Mouse (Mus musculus) fat pad, adult 2 months (tissue): ENCODE measurements around the gene Tmem131l.
"Not testable (repeated sequence)": the region's sequence is repeated elsewhere in the genome, so short reads cannot be mapped to it uniquely, and the experiment has no call there.

Experiments
- DNase-seq: peaks from one replicate; pipeline ENCODE4 v3.0.0-alpha.2; 2011; ENCODE audit warnings: low read depth, low spot score; ENCODE audit errors: extremely low read depth

Tmem131l gene

DNA sequence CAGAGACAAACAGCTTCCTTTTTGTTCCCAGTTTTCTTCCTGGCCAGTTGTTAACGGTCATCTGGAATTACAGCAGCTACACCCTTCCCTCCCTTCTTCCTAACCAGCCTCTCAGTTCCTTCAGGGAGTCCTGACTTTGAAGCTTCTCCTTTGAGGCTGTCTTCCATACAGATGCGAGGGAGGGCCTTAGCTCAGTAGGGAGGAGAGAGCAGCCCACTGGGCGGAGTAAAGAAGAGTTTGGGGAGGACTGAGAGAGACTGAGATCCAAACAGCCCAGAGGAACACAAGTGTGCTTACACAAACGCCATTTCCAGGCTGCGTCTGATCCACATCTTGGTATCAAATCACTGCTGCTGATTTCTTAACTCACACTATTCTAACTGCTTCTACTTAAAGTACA lies 101.1 kb downstream of the Tmem131l start:
- DNase-seq = no peak

DNA sequence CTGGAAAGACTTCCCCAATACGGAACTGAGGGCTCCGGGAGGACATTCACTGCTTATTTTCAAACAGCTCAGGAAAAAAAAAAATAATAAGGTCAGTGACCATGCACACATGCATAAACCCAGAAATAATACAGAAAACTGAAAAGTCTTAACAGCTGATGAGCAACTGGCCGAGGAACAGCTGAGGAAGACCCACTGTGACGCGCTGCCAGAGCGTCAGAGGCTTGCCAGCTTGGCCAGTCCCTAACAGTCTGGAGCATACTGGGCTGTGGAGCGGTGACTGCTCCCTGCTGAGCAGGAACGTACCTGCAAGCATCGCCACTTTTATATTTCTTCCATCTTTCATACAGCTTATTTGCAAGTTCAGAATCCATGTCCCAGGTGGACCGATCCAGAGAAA lies 105.5 kb downstream of the Tmem131l start:
- no peak for DNase-seq

DNA sequence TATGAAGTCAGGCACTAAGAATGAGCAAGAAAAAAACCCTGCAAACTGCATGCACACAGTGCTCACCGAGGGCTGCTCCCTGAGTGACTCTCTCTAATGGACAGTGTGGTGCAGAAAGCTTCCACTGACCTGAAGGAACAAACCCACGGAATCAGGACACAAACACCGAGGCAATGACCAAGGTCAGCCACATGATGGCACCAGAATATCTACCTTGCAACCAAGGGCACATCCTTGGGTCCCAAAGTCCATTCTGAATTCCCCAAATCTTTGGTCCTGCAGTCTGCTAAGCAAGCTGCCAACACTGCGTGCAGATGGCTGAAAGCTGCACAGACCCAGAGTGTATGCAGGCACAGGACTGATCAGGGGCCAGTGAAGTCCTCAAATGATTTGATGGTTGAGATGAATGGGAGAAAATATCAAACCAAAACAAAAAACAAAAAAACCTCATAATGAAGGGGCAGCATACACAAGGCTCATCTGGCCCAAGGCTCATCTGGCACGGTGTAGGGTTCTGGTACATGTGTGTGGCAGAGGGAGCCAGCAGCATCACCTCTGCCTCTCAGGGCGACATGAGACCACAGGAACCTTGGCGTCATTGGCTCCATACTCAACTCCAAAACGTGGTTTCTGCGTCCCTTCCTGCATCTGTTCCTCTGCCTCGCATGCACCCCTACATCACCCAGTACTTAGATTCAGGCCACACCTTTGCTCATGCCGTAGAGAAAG lies 124.0 kb downstream of the Tmem131l start:
- no peak for DNase-seq

DNA sequence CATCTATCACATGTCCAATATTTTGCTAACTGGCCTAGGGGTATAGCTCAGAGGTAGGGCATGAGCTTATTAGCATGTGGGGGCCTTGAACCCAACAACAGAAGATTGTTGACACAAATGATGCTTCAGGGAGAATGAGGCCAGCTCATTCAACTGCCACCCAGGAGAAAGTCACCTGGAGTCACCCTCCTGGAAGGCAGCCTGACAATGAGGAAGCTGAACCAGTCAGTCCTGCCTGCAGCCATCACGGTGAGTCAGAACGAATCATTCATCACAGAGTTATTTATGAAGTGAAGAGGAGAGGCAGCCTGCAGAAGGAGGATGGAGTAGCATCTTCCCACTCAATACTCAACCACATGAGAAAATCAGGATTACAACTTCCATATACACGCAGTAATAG lies 124.9 kb downstream of the Tmem131l start:
- peak; percentile 23 for DNase-seq

DNA sequence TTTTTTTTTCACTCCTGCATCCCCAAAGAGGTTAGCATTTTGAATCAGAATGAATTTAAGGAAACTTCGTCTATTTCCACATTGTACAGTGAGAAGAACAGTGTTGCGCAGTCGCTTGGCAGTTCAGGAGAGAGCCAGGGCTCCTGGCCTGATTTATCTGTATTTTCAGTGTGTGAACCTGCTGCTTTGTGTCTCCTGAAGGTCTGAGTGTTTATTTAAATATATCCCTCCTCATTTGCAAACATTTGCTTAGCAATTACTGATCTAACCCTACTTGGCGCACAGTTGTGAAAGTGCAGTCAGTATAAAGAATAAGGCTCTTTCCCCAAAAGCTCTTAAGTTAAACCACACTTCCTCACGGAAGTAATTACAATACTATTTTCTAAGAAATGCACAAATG lies 129.3 kb downstream of the Tmem131l start:
- no peak for DNase-seq

DNA sequence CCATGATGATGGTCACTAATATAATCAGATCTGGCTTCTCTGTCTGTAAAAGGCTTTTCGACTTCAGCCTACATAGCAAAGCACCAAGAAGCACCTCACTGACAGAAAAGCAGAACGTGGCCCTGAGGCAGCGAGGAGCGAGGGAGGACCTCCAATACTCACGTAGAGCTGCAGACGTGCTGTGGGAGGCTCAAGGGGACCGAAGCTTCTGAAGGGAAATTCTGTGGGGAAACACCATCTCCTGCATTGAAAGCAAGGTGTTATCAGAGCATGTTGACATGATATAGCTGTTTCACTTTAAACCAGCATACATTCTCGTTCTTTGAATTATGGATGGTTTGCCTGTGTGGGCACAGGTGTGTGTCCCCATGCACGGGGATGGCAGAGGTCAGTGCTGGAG lies 133.8 kb downstream of the Tmem131l start:
- no peak for DNase-seq

DNA sequence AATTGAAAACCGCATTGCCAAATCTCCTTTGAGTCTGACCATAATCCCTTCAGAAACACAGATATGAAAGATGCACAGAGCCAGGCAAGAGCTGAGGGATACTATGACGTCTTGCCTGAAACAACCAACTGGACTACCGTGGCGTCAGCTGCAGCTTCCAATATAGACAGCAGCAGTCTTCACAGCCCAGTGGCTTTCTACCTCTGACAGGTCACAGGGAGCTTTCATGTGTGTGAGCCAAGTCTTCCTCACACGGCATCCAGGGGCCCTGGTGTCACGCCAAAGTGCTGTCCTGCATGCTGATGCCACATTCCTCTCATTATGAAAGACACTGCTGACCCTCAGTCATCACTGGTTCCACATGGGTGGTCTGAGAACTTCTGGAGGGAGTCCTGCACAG lies 134.8 kb downstream of the Tmem131l start:
- no peak for DNase-seq

DNA sequence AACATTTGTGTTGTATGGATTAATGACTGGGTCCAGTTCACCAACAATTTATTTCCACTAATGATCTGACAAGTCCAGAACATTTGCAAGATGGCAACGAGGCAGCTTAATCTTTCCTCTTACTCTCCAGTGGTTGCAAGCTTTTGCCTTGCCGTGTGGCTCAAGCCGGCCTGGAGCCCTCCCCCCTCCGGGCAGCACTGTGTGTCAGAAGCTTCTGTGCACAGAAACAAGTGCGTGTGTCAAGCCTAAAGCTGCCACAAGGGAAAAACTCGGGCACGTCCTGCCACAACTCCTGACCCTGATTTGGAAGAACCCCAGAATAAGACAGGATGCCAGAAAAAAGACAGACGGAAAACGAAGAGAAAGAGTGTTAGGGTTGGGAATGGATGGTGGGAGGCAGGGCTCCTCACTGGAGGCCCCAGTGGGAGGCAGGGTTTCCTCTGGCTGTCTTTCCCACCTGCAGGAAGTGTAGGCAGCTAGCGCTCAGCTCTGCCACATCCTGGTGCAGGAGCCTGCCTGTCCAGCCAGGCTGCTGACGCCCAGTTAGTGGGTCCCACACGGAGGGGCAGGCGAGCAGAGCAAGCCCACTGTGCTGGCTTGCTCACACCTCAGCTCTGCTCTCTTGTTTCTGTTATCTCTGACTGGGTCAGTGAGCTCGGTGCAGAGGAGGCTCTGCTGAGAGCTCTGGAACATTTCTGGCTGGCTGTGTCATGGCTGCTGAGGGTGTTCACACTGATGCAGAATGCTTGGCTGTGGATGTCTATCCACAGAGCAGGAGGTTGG lies 135.6 kb downstream of the Tmem131l start:
- DNase-seq = no peak

DNA sequence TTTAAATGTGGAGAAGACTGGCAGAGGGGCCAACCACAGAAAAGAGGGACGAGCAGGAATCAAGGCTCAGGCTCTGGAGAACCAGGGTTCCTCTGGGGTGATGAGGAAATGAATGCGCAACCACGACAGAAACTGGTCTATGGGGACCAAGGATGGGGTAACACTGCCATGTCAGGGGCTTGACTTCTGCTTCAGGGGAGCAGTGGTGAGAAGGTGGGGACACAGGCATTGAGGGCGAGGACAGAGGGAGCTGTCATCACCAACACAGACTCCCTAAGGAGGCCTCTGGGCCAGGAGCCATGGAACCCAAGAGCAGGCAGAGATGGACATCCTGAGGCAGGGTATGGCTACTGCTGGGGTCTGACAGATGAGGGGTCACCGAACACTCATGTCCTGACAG lies 137.0 kb downstream of the Tmem131l start:
- no peak for DNase-seq

DNA sequence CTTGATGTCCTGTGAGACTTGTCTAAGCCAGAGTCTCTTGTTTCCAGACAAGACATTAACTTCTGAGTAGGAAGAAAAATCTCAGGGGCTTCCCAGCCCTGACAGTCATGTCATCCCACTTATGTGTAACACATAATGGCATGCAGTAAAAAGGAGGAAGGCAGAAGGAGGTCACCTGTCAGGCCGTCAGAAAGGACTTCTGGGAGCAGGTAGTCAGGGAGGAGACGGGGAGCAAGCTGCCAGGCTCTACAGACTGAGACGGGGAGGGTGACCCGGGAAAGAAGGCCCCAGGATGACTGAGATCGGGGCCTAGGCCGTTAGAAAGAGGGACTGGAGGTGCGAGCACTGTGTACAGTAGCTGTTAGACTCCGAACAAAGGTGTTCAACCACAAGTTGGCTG lies 137.5 kb downstream of the Tmem131l start:
- DNase-seq = no peak

DNA sequence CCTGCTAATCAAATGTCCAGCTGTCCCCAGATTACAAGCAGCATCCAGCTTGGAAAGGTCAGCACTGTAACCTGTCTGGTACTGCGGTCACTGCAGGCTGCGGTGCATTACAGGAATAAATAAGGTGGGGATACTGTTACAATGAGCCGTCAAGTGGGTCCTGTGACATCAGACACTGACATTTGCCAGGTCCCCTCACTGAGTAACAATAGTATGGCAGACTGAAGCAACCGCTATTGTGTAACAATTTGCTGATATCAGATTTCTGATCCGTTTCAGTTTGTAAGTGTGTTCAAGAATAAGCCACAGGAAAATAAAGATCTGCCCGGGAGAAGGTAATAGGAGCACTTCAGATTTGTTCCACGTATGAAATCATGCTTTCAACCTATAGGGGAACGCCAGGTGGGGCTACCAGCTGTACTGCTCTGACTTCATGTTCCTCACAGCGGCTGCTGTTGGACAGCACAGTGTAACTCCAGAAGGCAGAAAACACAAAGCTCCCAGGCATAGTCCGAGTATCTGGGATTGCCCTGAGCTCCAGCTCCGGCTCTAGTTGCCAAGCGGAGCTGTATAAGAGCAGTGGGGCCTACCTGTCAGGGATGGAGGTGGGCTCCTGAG lies 139.1 kb downstream of the Tmem131l start:
- DNase-seq = no peak

DNA sequence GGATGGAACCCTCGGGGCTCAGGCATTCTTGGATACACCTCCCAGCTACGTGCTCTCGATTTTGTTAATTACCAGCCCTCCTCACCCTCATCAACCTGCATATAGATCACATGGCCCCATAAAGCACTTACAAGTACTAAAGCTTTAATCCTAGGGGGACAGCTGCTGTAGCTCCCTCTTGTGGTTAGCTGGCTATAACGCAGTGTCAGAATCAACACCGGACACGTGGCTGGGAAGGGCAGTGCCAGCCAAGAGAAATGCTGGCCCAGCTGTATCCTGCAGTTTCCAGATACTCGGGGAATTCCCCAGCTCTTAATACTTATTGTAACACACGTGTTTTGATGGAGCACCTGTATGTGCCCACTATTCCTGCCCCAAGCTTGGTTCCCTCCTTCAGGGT lies 140.4 kb downstream of the Tmem131l start:
- peak; percentile 28 for DNase-seq

DNA sequence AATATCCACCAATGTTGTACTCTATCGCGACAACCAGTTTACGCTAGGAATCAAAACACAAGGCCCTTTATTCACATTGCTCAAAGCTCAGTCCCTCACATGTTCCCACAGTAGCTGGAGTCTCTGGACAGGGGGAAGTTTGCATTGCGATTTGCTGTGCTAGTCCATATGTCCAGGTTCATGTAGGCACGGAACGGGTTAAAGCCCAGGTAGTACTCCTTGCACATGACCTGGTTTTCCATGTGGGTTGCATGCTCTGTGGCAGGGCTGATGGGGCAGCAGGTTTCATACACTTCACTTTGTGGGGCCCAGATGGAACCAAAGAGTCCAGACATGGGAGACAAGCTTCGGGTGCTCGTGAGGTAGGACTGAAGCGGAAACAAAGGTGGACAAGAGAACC lies 141.7 kb downstream of the Tmem131l start:
- no peak for DNase-seq

DNA sequence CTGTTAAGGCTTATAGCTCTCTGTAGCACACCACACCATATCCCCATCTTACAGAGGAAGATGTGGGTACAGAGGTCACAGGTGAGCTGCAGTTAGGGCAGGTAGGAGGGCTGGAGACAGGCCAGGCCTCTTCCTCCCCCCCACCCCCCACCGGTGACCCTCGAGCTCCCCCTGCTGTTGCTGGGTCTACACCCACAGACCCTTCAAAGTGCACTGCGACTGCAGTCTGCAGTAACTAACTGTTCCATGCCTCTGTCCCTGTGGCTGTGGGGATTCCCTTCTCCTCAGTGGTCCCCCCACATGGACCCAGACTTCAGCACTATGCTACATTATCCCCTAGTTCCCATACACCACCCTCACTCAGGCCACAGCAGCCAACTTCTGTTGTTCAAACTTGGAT lies 144.2 kb downstream of the Tmem131l start:
- no peak for DNase-seq

DNA sequence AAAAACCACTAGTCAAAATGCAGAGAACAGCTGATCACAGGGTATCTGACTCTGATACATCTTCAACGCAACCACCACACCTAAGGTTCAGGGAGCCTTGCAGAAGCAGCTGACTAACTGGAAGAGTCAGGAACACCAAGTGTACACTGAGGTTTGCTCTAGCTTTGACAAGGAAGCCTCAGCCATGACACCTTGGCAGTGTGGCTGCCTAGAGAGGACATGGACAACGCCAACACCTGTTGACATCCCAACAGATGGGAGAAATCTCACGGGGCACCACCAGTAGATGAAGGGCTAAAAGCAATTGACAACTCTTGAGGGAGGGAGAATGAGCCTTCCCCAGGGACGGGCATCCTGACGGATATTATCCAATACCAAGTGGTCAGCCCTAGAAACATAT lies 144.9 kb downstream of the Tmem131l start:
- DNase-seq = no peak

DNA sequence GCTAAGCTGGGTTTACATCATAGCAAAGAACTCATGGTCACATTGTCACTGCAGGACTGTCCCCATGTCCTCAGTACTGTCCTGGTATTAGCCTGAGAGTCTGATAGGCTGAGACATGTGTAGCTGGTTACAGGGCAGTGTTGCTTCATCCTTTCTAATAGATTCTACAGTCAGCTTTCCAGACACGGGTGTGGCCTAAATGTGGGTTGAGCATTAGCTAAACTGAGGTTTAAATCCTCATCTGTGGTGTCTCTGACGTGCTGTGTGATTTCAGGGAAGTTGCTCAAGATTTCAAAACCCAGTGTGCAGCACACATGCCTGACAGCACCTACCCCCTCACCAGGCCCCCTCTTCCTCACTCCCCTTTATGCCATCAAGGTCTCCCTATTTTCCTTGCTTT lies 154.8 kb downstream of the Tmem131l start:
- DNase-seq = peak; percentile 25

DNA sequence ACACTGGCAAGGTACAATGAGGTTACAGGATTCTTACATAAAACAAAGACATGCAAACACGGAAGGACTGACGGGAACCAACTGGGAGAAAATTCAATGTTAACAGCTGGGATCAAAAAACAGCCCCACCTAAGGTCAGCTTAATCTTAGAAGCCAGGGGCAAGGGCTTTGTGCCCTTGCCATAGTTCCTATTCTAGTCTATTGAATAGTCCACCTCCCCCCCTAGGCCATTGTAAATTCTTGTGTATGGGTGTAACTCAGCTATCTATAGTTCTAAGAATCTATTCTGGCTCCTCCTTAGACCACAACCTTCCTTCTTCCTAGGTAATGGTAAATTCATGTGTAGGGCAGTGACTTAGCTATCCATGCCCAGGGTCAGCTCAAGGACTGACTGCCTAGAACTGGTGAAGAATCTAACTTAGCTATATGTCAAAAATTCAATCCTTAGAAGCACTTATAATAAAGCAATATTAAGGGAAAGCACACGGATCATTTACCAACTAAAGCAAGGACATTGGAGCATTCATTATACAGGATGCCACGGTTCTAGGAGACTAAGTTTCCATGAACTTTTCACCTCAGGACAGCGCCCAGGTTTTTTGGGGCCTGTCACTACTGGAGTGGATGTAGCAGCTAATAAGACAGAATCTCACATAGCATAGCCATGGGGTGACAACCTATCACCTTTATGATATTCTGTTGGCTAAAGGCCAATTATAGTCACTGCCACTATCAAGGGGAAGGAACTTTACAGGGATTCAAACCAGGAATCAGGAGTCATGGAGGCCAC lies 160.5 kb downstream of the Tmem131l start:
- not testable (repeated sequence) for DNase-seq

DNA sequence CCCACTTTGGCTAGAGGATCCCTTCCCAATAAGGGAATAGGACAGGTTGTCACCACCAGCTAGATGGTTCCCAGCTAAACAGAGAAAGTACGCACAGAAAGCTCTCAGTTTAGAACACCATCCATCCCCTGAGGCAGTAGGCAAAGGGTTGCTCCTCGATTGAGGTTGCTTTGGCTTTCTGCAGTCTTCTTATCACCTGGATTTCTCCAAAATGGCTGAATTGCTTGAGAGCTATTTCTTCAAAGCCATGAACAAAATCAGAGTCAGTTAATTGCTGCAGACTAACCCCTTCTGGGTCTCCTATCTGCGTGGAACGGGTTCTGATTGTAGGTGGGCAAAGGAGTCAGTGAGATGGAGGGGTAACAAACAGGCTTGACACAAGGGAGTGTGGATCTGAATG lies 161.2 kb downstream of the Tmem131l start:
- DNase-seq = no peak

DNA sequence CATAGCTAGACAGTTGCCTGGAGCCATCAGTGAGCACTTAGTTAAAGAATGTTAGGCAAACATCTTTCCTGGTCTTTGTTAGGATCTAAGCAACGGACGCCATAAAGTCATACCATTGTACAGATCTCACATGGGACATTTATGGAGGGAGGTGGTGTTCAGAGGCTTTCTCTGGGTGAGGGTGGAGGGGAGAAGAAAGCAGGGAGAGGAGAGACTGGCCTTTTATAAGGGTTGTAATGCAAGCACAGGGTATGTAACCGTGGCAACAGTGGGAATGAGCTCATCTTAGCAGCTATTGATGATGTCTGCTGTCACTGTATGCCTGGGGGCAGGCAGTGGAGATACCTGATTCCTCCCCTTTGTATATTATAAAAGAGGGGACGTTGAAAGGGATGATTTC lies 163.7 kb downstream of the Tmem131l start:
- DNase-seq = no peak

DNA sequence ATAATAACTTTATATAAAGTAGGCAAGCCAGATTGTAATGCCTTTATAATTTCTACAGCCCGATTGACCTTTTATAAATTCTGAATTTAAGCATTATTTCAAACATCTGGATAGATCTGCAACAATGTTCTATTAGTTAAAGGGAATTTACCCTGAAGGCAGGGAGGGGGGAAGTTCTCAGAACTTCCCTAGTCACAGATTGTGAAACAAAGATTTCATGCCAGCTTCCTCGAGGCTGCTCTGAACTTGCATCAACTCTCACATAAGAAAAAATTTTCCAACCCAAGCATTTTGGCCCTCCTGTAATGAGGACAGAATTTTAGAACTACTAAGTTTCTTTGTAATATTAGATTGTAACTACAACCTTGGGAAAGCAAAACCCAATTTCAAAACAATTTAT lies 164.9 kb downstream of the Tmem131l start:
- DNase-seq = peak; percentile 76

DNA sequence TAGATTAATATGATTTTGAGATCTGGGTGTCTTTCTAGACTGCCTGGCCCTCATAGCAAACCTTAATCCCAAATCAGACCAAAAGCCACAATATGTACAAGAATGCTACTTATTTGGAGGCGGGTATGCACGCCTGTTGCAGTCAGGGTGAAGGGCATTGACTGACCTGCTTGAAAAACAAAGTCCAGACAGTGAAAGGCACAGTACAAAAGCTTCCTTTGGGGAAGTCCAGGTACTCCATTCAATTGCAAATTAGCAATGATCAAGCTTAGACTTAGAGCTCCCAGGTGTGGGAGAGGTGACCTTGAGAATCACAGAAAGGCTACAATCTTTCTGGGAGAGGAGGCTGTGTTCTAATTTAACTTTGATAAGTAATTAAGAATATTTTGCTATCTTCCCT lies 167.1 kb downstream of the Tmem131l start:
- not testable (repeated sequence) for DNase-seq
